ENCODE assay signal across 8 mouse cellular contexts in genomic region chr7:98341475-98341874, GRCm38 (mm10). TPM values are rescaled to one million over a fixed set of nuclear protein-coding genes. Genes with fewer than 3 reads are reported as not detected.
A peak's percentile ranks its signal among the peaks of the same experiment; 100 is the strongest.
DNase-seq lines count a peak whose midpoint lies in the region; ATAC-seq and TF ChIP-seq lines count a peak whose summit lies in the region.

No protein-coding gene starts in this region.

- peak overlapping the region; percentile 63 for H3K4me2 ChIP-seq in forebrain, embryonic 13.5 days
- H3K4me2 ChIP-seq in liver, embryonic 16.5 days (ENCODE audit: low read depth, low read length), result peak overlapping the region; percentile 86
- peak overlapping the region; percentile 55 for H3K4me2 ChIP-seq in neural tube, embryonic 12.5 days (replicated peaks)
- peak overlapping the region; percentile 67 for H3K4me2 ChIP-seq in stomach, postnatal 0 days (replicated peaks; ENCODE audit: low read depth)

- peak overlapping the region; percentile 57; the same call in 1 of the 2 replicates for H3K9ac ChIP-seq in forebrain, embryonic 13.5 days
- peak overlapping the region; percentile 68 for H3K9ac ChIP-seq in liver, embryonic 16.5 days (ENCODE audit: low read depth, low read length)
- H3K9ac ChIP-seq in neural tube, embryonic 12.5 days, result peak overlapping the region; percentile 38; the same call in 1 of the 2 replicates
- H3K9ac ChIP-seq in stomach, postnatal 0 days (ENCODE audit: low read length), result peak overlapping the region; percentile 50

- H3K4me1 ChIP-seq in E14TG2a.4 (replicated peaks; ENCODE audit: low read depth, low read length), result peaks cover 9% of the 10 kb centered on the region
- 0 out of 2 replicates have a peak, but pooled peaks cover 3% of the 10 kb centered on the region for H3K4me1 ChIP-seq in forebrain, embryonic 13.5 days
- H3K4me1 ChIP-seq in liver, embryonic 16.5 days (ENCODE audit: control insufficient read depth, low read depth, low read length), result peaks cover 25% of the 10 kb centered on the region
- H3K4me1 ChIP-seq in neural tube, embryonic 12.5 days, result 0 out of 2 replicates have a peak, but pooled peaks cover 2% of the 10 kb centered on the region
- no peaks in the 10 kb centered on the region for H3K4me1 ChIP-seq in stomach, postnatal 0 days (replicated peaks; ENCODE audit: control insufficient read depth, insufficient read depth)

- TF ChIP-seq CTCF in E14TG2a.4 (conservative IDR thresholded peaks at IDR 0.05; ENCODE audit: low read length), result peak; percentile 82
- peak; percentile 94 for TF ChIP-seq CTCF in stomach, postnatal 0 days (IDR thresholded peaks at IDR 0.05; ENCODE audit: low read depth)

- intact Hi-C loops in heart, postnatal 10 days (cut with DNase I), result loop anchor here (1.0 to 5.0 kb wide), 5 partner anchors 19 to 187 kb away; no protein-coding TSS in a partner anchor

- 2% methylated on average over 12 of the region's 13 CpGs for WGBS in forebrain, embryonic 13.5 days
- WGBS in large intestine, adult 2 months, result 2% methylated on average over 13 of the region's 13 CpGs
- 3% methylated on average over 13 of the region's 13 CpGs for WGBS in liver, embryonic 16.5 days (ENCODE audit: insufficient replicate concordance)
- 5% methylated on average over 13 of the region's 13 CpGs for WGBS in neural tube, embryonic 12.5 days
- WGBS in stomach, postnatal 0 days, result 3% methylated on average over 13 of the region's 13 CpGs

- DNase-seq in c-Kit-positive CD71-positive TER-119-positive erythroid progenitor cells, embryonic 14.5 days (ENCODE audit: low spot score), result peak; percentile 91
- DNase-seq in heart, postnatal 10 days, result peak; percentile 90 to 93
- peak; percentile 57 for DNase-seq in large intestine, adult 2 months (ENCODE audit: low read depth, low spot score)
- peak; percentile 89 for DNase-seq in stomach, postnatal 0 days (ENCODE audit: low spot score)

- H3K27me3 ChIP-seq in E14TG2a.4 (ENCODE audit: insufficient read depth, low read length), result peaks cover 43% of the 10 kb centered on the region
- H3K27me3 ChIP-seq in forebrain, embryonic 13.5 days, result peaks cover 5% of the 10 kb centered on the region
- peaks cover 16% of the 10 kb centered on the region for H3K27me3 ChIP-seq in liver, embryonic 16.5 days (ENCODE audit: control insufficient read depth, insufficient read depth, low read depth, low read length)
- no peaks in the 10 kb centered on the region for H3K27me3 ChIP-seq in neural tube, embryonic 12.5 days (replicated peaks)
- H3K27me3 ChIP-seq in stomach, postnatal 0 days (ENCODE audit: control insufficient read depth, insufficient read depth, low read length), result no peaks in the 10 kb centered on the region

- H3K4me3 ChIP-seq in E14TG2a.4 (replicated peaks; ENCODE audit: low read length), result no peak overlapping the region; the same call in 1 of the 2 replicates
- H3K4me3 ChIP-seq in forebrain, embryonic 13.5 days, result peak overlapping the region; percentile 35
- H3K4me3 ChIP-seq in liver, embryonic 16.5 days (ENCODE audit: low read depth, low read length), result peak overlapping the region; percentile 58
- 0 out of 2 replicates have a peak overlapping the region, but pooled peaks have one; percentile 12 for H3K4me3 ChIP-seq in neural tube, embryonic 12.5 days
- H3K4me3 ChIP-seq in stomach, postnatal 0 days (ENCODE audit: low read depth, low read length), result peak overlapping the region; percentile 38

- ATAC-seq in forebrain, embryonic 13.5 days, result peak; percentile 80
- ATAC-seq in liver, embryonic 16.5 days (ENCODE audit: low read depth), result peak; percentile 66
- peak; percentile 64 for ATAC-seq in neural tube, embryonic 12.5 days (ENCODE audit: low FRiP score, low read depth)
- ATAC-seq in stomach, postnatal 0 days (ENCODE audit: low FRiP score, low TSS enrichment), result peak; percentile 71

- no peak overlapping the region for H3K27ac ChIP-seq in forebrain, embryonic 13.5 days
- 0 out of 2 replicates have a peak overlapping the region, but pooled peaks have one; percentile 26 for H3K27ac ChIP-seq in liver, embryonic 16.5 days (ENCODE audit: low read length)
- no peak overlapping the region for H3K27ac ChIP-seq in neural tube, embryonic 12.5 days
- no peak overlapping the region for H3K27ac ChIP-seq in stomach, postnatal 0 days (replicated peaks)

- no peak for TF ChIP-seq EP300 in stomach, postnatal 0 days (optimal IDR thresholded peaks at IDR 0.05)

- H3K9me3 ChIP-seq in E14TG2a.4 (ENCODE audit: low read length), result no peaks in the 10 kb centered on the region
- H3K9me3 ChIP-seq in forebrain, embryonic 13.5 days (replicated peaks), result no peaks in the 10 kb centered on the region
- no peaks in the 10 kb centered on the region for H3K9me3 ChIP-seq in liver, embryonic 16.5 days (replicated peaks; ENCODE audit: control insufficient read depth, low read length)
- no peaks in the 10 kb centered on the region for H3K9me3 ChIP-seq in neural tube, embryonic 12.5 days
- no peaks in the 10 kb centered on the region for H3K9me3 ChIP-seq in stomach, postnatal 0 days (ENCODE audit: control insufficient read depth, low read length)

- H3K36me3 ChIP-seq in E14TG2a.4 (ENCODE audit: insufficient read depth, low read length), result no peaks in the 10 kb centered on the region
- no peaks in the 10 kb centered on the region for H3K36me3 ChIP-seq in forebrain, embryonic 13.5 days (ENCODE audit: poor library complexity, severe bottlenecking)
- H3K36me3 ChIP-seq in liver, embryonic 16.5 days (ENCODE audit: control insufficient read depth, insufficient read depth), result no peaks in the 10 kb centered on the region
- H3K36me3 ChIP-seq in neural tube, embryonic 12.5 days, result no peaks in the 10 kb centered on the region
- H3K36me3 ChIP-seq in stomach, postnatal 0 days (ENCODE audit: control insufficient read depth, insufficient read depth, low read length), result no peaks in the 10 kb centered on the region

RNA-seq across cellular contexts. Expression of gene Tsku, which starts 19.7 kb away (rescaled TPM):
- polyA plus RNA-seq in forebrain, embryonic 13.5 days (2015; fragmentation: Nextera tagmentation; extraction: Ambion mirVana), result 6.4 and 7.6 TPM in 2 replicates
- 1 to 10 TPM; 6.5 TPM for total RNA-seq in heart, postnatal 10 days (2021)
- 5.5 and 26.3 TPM in 2 replicates for polyA plus RNA-seq in large intestine, adult 2 months (2012; rRNA removed)
- polyA plus RNA-seq in liver, embryonic 16.5 days (2015; fragmentation: Nextera tagmentation; extraction: Ambion mirVana), result 1.9 and 2.4 TPM in 2 replicates
- polyA plus RNA-seq in neural tube, embryonic 12.5 days (2016; fragmentation: Nextera tagmentation; extraction: Ambion mirVana), result 7.7 and 8.3 TPM in 2 replicates
- 29.9 and 34.0 TPM in 2 replicates for polyA plus RNA-seq in stomach, postnatal 0 days (2015; fragmentation: Nextera tagmentation; extraction: Ambion mirVana)

RNA-seq across cellular contexts. Expression of gene Acer3, which starts 20.5 kb away (rescaled TPM):
- 9.3 and 12.8 TPM in 2 replicates for polyA plus RNA-seq in forebrain, embryonic 13.5 days (2015; fragmentation: Nextera tagmentation; extraction: Ambion mirVana)
- 10 to 100 TPM; 15.7 to 16.0 TPM for total RNA-seq in heart, postnatal 10 days (2021)
- polyA plus RNA-seq in large intestine, adult 2 months (2012; rRNA removed), result 8.9 and 13.4 TPM in 2 replicates
- 22.6 and 23.2 TPM in 2 replicates for polyA plus RNA-seq in liver, embryonic 16.5 days (2015; fragmentation: Nextera tagmentation; extraction: Ambion mirVana)
- polyA plus RNA-seq in neural tube, embryonic 12.5 days (2016; fragmentation: Nextera tagmentation; extraction: Ambion mirVana), result 15.8 and 20.0 TPM in 2 replicates
- 37.7 and 39.3 TPM in 2 replicates for polyA plus RNA-seq in stomach, postnatal 0 days (2015; fragmentation: Nextera tagmentation; extraction: Ambion mirVana)
